Mouse (Mus musculus): ENCODE results near the gene Tbxa2r.
A peak's percentile ranks its signal among the peaks of the same experiment; 100 is the strongest.

Gene Tbxa2r

DNA sequence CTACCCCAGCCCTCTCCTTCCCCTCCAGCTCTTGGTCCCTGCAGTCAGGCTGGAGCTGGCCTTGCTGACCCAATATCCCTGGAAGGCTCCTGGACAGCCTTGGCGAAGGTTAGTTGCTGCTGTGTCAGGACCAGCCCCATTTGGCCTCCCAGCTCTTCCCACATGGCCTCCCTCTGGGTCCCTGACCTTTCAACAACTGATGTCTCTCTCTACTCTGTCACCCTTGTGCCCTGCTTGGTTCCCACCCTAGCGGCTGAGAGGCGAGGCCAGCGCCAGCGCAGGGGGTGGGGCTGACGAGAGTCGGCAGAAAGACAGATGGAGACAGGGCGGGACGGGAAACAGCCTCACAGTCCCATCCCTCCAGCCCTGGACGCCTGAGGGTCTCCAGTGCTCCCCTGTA lies at the start of gene Tbxa2r:
Gene Tbxa2r, plus strand, starts transcription at position 346 of the 400 bp plus-strand sequence.
- no peak for DNase-seq

DNA sequence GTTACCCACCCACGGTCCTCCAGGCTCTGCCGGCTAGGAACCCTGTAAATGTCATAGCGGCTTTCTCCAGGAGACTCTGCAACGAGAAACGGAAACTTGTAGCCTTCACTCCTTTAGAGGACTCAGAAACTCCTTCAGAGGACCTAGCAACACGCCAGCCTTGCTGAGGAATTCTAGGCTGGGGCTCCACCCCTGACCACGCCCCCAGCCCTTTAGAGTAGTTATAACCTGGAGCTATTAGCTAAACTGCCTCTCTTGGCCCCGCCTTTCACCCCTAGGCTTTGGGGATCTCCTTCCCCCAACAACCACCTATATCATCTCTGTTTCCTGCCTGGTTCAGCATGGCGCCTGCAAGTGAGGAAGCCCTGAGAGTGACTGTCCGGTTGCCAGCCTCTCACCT lies 49.0 kb upstream of the Tbxa2r start:
- no peak for DNase-seq

DNA sequence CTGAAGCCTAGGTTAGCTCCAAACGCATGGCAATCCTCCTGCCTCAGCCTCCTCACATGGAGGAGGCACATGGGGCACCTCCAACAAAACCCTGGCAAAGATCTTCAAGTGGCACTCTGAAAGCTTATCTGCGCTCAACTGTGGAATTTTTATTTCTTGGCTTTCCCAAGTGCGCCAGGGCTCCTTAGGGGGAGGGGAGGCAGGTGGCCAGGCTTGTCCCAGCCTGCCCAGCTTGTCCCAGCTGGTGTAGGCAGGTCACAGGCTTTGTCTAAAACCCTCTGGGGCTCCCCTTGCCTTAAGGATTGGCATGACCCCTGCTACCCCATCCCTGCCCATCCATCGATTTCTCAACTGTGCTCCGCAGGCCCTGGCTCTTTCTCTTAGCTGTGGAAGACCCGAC lies 44.3 kb upstream of the Tbxa2r start:
- DNase-seq = no peak

DNA sequence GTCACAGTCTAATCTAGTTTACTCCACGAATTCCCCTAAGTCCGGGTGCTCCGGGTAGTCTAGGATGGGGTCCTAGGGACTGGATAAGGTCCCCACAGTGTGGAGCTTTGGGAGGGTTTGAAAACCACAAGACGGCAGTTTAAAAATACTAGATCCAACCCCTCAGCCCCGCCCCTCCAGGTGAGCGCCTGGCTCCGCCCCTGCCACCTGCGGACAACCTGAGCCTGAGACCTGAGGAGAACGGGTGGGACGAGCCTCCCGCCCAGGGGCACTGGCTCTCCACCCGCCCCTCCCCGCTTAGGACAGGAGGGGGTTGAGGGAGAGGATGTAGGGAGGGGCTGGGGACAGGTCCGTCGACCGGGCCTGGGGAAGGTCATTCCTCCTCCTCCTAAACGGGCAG lies 43.8 kb upstream of the Tbxa2r start:
- peak; percentile 66 for DNase-seq

DNA sequence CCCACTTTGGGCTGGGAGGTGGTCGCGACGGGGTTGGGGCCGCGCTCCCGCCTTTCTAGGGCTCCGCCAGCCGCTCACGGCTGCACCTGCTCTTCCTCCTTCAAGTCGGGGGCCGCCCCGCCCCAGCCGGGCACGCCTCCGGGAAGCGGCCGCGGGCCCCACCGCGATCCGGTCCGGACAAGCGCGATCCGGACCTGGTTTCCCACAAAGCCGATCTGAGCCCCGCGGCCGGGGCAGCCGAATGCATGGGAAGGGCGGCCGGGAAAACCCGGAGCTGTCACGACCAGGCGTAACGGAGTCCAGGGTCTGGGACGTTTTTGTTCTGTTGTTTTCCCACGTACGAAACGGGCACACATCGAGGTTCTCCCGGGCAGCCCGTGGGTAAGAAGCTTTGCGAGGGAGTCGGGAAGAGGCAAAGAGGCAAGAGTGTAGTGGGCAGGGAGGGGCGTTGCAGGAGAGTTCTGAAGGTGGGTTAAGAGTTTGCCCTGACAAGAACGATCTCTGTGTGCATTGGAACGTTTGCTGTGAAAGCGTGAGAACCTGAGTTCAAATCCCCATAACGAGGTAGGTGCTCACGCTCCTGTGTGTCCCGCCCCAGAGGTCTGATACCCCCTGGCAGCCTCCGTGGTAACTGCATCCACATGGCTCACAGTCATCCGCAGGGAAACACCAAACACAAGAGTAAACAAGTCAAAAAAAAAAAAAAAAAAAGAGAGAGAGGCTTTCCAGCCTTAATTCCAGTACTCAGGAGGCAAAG lies 42.7 kb upstream of the Tbxa2r start:
- DNase-seq = peak; percentile 80

DNA sequence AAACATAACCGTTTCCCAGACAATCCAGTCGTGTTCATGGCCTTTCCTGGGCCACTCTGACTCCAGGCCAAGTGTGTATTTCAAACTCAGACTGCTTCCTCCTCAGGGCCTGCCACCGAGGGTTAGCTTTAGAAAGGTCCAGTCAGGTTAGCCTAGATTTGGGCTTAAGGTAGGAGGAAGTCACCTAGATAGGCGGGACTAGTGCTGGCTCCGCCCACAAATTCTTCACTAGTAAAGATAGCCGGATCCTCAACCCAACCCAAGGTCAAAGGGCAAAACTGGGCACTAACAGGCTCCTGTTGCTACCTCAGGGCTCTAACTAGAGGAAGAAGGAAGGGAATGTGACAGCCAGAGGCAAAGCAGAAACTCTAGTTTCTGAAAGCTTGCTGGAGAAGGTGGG lies 41.9 kb upstream of the Tbxa2r start:
- peak; percentile 58 for DNase-seq

DNA sequence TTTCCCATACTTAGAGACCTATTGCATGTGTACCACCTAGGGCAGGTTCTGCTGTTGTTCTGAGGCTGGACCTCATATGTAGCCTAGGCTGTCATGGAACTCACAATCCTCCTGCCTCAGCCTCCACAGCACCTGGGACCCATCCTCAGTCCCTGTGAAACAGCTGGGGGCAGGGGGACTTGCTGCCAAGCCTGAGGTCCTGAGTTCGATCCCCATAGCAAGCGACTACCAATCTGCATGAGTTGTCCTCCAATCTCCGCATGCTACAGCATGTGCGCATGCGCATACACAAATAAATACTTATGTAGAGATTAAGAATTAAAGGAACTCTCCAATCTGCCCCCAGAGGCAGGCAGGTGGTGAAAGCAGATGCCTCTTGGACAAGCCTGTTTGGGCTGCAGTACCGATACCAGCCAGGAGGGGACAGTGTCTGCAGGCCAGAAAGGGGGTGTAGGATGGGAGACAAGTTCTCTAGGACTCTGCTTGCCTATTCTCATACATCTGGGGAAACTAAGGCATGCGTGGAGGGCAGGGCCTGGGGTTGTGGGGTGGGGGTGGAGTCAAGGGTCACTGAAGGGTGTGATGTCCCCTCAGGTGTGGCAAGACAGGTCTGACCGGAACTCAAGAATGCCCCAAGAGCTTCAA lies 40.9 kb upstream of the Tbxa2r start:
- peak; percentile 75 for DNase-seq

DNA sequence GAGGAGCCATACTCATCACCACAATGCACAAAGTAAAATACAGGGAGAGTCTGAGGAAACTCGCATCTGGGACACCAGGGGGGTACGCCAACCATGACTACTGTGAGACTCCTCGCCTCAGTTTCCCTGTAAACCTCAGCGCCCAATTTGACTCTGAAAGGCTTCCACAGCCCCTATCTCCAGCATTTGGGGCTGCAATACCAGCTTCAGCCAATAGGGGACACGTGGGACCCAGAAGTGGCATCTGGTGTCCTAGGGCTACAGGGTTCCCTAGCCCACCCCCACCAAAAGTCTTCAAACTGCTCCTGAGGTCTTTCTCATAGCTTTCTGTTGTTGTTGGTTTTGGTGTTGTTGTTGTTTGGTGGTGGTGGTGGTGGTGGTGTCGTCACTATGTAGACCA lies 39.9 kb upstream of the Tbxa2r start:
- peak; percentile 64 for DNase-seq

DNA sequence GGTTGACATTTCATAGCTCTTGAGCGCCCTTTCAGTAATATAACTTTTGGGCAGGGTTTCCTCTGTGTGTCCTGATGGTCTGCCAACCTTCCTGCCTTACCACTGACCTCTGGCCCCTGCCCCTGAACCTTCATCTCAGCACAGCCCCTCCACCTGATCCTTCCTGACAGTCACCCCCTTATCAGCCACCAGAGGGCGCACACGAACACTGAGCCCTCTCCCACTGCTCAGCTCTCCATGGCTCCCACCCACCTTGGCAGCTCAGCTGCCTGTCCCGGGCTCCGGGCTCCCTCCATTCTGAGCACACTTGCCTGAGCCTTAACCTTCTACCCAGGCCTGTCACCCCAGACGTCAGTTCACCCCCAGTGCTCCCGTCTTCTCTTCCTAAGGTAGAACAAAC lies 39.3 kb upstream of the Tbxa2r start:
- DNase-seq = peak; percentile 77

DNA sequence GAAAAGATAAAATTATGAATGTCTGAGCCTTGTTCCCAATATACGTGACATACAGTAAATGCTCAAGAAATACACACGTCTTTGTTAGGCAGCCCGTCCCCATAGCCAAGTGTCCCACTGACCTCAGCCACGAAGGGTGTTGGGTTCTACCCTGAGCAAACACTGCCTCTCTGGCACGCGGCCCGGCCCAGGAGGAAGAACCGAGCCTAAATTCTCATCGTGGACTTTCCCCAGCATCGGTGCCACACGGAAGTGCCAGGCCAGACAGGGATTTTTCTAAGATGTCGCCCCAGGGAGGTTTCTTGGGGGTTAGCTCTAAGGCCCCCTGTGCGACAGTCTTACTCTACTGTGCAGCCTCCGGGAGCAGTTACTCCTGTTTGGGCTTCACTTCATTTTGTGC lies 38.7 kb upstream of the Tbxa2r start:
- peak; percentile 52 for DNase-seq

DNA sequence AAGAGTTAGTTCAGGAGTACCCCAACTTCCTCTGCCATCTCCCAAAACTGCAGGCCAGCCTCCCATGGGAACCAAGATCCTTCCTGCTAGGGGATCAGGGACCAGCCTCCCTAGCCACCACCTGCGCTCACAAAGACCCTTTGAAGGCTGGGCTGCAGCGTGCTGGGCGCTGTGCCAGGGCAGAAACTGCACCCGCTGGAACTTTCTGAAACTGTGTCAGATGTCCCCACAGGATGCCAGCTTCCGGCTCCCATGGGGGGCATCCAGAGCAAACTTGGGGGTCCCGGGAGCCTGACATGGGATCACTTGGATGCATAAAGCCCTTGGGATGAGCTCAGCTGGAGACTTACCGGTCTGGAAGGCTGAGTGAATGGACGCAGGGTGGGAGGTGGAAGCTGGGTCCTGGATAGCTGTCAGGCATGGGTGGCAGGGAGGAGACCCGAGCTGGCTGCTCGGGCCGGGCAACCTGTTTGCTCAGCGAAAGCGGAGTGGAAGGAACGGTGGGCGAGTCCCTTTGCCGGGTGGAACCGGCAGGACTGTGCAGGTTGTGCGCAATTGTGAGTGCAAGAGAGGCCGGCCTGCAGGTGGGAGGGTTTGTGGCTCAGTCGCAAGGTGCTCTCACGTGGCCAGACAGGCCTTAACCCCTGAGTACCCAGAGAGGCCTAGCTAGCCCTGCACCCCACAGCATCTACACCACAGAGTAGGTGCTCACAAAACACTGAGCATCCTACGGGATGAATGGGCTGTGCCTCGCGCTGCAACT lies 37.7 kb upstream of the Tbxa2r start:
- peak; percentile 76 for DNase-seq

DNA sequence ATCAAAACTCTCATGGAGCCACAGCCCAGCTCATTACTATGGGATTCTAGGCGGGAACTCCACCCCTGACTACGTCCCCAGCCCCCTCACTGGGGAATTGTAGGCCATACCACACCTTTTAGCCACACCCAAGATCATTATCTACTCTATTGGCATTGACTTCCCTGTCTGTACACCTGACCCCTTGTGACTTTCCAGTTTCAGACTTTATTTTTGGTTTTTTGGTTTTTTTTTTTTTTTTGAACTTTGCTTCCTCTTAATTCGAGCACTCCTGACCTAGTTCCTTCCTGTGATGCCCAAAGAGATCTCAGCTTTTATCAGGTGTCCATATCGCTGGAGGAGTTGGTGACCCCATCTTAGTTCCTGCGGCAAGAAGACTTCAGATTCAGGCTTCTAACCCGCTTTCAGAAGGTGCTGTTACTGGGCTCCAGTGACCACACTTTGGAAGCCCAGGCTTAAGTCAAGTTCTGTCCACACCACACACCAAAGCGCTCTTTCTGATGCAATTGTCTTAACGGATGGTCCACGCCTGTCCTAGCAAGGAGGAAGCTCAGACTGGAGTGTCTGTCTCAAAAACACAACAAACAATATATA lies 36.9 kb upstream of the Tbxa2r start, which contains the start of gene Tjp3:
Gene Tjp3, minus strand, starts transcription at position 71 of the 594 bp plus-strand sequence.
- peak; percentile 61 for DNase-seq

DNA sequence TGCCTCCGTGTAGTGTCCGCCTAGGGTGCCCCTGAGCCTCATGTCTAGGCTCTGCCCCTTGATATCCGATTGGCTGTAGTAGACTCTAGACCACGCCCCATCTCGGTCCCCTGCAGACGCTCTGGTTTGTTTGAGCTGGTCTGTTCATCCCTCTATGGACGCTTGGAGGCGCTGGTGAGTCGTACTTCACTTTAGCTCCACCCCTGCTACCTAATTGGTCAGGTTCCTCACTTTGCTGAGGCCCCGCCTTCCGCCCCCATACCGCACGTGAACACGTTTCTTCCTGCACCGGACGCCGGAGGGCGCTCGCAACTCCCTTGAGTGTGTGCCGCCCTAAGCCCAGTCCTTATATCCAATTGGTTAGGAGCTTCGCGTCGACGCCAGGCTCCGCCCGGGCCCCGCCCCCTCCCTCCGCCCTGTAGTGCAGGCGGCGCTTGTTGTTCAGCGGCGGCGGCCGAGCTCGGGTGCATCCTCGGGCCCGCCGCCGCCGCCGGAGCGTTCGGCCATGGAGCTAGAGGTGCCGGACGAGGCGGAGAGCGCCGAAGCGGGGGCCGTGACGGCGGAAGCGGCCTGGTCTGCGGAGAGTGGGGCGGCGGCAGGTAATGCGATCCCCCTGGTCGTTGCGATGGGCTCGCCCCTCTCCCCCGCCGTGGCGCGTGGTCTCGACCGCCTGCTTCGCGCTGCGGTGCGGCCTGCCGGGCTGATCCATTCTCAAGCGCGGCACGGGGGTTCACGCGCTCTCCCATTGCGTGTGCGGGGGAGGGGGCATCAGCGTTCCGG lies 35.8 kb upstream of the Tbxa2r start, which contains the start of gene Pip5k1c:
Gene Pip5k1c, plus strand, starts transcription at position 410 of the 780 bp plus-strand sequence.
- DNase-seq = peak; percentile 100

DNA sequence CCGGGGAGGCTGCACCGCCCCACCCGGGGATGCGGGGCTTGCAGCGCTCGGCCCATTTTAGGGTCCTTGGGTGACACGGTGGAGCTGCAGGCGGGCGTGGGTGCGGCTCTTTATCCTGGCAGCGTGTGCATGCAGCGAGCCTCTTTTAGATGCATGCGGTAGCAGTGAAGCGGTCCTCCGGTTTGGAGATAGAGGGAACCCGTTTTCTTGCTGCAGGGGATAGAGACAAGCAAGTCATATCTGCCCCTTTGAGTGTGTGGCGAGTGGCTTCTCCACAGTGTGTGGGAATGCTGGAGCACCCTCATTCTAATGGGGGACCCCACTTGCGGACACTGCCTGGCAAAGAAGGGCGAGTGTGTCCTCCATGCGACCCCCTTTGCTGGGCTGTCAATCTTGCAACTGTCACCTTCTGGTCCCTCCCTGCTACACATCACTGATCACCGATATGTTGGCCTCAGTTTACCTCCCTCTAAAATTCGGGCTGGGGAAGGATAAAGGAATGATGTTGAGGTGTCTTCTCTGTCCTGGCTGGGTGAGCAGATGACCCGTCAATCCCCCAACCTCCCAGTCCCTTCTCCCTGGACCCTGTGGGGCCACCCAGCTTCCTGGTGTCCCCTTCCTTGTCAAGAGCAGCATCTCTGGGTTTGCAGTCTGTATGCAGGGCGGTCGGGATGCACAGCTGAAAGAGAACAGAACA lies 35.0 kb upstream of the Tbxa2r start:
- DNase-seq = no peak

DNA sequence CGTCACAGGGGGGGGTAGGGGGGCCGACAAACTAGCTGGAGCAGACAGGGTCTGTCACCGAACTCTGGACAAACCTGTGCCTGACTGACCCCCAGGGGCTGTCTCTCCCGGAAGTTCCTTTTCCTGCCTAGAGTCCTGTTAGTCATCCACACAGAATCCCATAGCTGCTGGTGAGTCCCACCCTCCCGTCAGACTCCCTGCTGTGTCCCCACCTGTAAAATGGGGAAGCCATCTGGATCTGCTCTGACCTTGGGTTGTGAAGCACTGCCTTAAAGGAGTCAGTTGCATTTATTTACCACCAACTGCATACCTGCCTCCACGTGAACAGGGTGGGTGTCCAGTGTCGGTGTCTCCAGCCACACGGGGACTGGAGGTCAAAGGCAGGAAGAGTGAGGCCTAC lies 34.1 kb upstream of the Tbxa2r start:
- DNase-seq = peak; percentile 93

DNA sequence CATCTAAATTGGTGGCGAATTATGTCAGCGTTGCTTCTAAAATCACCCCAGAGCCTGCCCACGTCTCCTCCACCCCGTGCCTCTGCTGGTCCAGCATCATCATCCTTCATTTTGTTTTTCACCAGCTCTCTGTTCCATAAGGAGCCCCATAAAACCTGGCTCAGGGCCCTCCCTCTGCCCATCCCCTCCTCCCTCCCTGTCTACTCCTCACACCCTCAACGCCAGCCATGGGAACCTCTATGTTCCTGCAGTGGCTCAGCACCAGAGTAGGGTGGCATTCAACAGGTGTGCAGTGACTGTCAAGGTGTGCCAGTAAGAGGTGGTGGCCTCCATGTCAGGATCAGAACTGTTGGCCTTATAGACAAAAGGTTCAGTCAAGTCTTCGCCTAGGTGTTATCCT lies 33.3 kb upstream of the Tbxa2r start:
- DNase-seq = peak; percentile 77

DNA sequence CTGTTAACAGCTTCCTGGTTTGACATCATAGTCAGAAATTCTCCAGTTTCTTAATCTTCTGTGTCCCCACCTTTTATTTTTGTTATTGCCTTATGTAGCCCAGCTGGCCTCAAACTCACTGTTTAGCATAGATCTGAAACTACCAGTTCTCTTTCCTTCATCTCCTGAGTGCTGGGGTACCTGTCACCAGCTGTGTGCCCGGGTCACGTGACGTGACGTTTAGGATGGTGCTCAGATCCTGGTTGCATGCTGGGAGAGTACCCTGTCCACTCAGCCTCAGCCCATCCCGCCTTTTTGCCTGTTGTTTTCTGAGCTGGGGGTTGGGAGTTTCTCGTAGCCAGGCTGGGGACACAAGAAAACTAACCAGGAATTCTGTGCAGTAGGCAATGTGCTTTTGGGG lies 31.3 kb upstream of the Tbxa2r start:
- no peak for DNase-seq

DNA sequence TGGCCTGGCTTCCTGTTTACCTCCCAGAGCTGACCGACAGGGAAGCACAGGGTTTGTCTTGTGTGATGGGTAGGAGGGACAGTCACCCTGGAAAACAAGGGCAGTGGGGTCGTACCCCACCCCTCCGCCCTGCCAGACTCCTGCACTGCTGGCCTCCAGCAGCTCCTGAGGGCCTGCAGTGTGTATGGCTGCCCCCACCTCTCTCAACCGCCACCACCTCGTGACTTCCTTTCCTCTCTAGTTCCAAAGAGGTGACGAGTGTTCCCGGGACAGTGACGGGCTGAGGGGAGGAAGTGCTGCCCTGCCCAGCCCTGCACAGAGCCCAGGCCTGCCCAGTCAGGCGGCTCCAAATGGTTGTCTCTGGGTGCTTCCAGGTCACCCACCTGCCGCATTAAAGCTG lies 30.7 kb upstream of the Tbxa2r start:
- DNase-seq = peak; percentile 59

DNA sequence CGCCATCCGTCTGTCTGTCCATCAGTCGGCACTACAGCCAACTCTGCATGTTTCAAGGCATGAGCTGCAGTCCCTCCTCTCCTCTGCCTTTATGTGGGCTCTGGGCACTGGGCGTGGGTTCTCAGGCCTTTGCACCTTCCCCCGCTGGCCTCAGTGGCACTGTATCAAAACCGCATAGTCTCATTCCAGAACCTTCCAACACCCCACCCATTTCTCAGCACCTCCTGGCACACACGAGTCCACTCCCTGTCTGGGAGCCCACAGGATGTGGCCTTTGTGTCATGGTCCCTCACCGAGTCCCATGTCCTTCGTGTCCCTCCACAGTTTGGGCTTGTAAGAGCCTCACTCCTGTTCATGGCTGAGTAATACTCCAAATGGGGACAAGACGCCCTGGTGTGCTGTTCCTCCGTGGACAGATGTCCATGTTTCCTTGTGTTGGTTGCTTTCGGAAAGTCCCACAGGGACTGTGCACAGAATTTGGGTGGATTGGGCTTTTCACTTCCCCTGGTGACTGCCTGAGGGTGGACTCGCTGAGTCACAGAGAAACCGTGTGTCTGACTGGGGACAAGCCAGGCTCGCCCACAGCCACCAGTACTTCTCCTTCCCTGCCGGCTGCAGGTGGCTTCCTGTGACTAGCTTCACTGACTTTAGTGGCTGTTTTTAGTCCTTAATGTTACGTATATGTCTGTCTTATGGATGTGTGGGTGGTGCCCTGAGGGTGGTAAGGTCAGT lies 30.0 kb upstream of the Tbxa2r start:
- peak; percentile 56 for DNase-seq

DNA sequence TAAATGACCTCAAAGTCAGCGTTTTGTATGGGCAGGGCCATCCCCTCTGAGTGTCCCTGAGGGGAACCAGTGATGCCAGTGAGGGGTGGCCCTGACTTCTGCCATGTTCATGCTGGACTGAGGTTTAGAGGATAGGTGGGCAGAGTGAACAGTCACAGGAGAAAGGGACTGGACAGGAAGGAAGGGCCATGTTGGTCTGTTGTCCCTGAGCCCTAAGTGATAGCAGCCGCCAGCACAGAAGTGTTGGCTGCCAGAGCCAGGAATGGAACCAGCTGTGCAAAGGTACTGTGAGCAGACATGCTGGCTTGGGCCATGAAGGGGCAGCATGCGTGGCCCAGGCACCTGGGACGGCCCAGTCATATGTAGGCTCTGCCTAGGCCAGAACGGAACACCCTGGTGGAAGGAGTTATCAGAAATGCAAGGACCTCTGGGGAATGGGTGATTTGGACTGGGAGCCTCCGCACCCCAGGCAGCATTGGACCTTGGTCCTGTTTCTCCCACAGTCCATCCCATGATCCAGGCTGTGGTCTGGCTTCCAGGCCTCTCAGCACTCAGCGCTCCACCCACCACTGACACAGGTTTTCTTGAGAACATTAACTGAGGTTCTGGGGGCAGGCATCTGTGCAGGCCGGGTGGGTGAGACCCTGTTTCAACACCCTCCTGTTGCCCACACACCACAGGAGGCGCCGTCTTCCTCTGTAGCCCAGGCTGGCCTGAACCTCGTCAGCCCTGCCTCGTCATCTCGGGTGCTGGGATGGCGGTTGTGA lies 28.8 kb upstream of the Tbxa2r start:
- peak; percentile 60 for DNase-seq
